Mouse (Mus musculus) erythroblast, adult 5-6 weeks (primary cell): Measurements from ENCODE around the gene Aggf1. TPM values are rescaled to one million over a fixed set of nuclear protein-coding genes. Genes with fewer than 3 reads are reported as not detected.

Experiments
- total RNA-seq, 2 experiments: library from RNA; stranded (forward) in 1 of 2; stranded (reverse) in 1 of 2; fragments of 150-400 nt in 1 of 2; fragments of 200-764, 138-1000 nt in 1 of 2; gene quantifications; 2 replicates each; pipeline versions ENCODE4 v1.2.3 to v1.2.4; 2015 to 2017; ENCODE audit warnings: low replicate concordance in 2 of 2

Aggf1 gene
- total RNA-seq, 2 experiments from 2014 or later: 18.1 to 19.8 TPM

Other genes starting within 250 kb of the Aggf1 start
- 1.5 TPM in 1 of 2 replicates, not detected in the other for gene Pde8b, start 125.0 kb downstream of the Aggf1 start, total RNA-seq (2015; ENCODE audit: low replicate concordance)
- gene Pde8b, start 125.0 kb downstream of the Aggf1 start, total RNA-seq (2017; ENCODE audit: low replicate concordance): 0.26 TPM in 1 of 2 replicates, not detected in the other
- gene Zbed3, start 51.7 kb downstream of the Aggf1 start, total RNA-seq (2015; ENCODE audit: low replicate concordance): 5.9 and 7.7 TPM in 2 replicates
- 1.1 TPM in 1 of 2 replicates, not detected in the other for gene Zbed3, start 51.7 kb downstream of the Aggf1 start, total RNA-seq (2017; ENCODE audit: low replicate concordance)
- gene Crhbp, start 69.6 kb upstream of the Aggf1 start, total RNA-seq (2015; ENCODE audit: low replicate concordance): not detected in 2 replicates
- not detected in 2 replicates for gene Crhbp, start 69.6 kb upstream of the Aggf1 start, total RNA-seq (2017; ENCODE audit: low replicate concordance)
- not detected in 2 replicates for gene S100z, start 103.4 kb upstream of the Aggf1 start, total RNA-seq (2015; ENCODE audit: low replicate concordance)
- gene S100z, start 103.4 kb upstream of the Aggf1 start, total RNA-seq (2017; ENCODE audit: low replicate concordance): not detected in 2 replicates
- not detected in 2 replicates for gene F2rl1, start 149.9 kb upstream of the Aggf1 start, total RNA-seq (2015; ENCODE audit: low replicate concordance)
- gene F2rl1, start 149.9 kb upstream of the Aggf1 start, total RNA-seq (2017; ENCODE audit: low replicate concordance): 0.42 TPM in 1 of 2 replicates, not detected in the other
- gene F2r, start 243.1 kb upstream of the Aggf1 start, total RNA-seq (2015; ENCODE audit: low replicate concordance): 4.8 and 5.0 TPM in 2 replicates
- 1.4 and 3.3 TPM in 2 replicates for gene F2r, start 243.1 kb upstream of the Aggf1 start, total RNA-seq (2017; ENCODE audit: low replicate concordance)